Mouse (Mus musculus) midbrain, embryonic 10.5 days (tissue): Measurements from ENCODE around the gene Fank1. TPM values are rescaled to one million over a fixed set of nuclear protein-coding genes. Genes with fewer than 3 reads are reported as not detected.
"Not testable (repeated sequence)": the region's sequence is repeated elsewhere in the genome, so short reads cannot be mapped to it uniquely, and the experiment has no call there.

Experiments
- DNase-seq: peaks from one replicate; pipeline ENCODE4 v3.0.0-alpha.2; 2017; ENCODE audit warnings: low spot score
- H3K27ac ChIP-seq: fragments of 300-500 bp; sonication (generic); replicated peaks from 2 replicates; pipeline ENCODE4 v1.5.1; 2016; ENCODE audit warnings: mild to moderate bottlenecking
- H3K27me3 ChIP-seq: fragments of 300-500 bp; sonication (generic); 2 replicates; pipeline ENCODE4 v1.6.1; 2016; ENCODE audit warnings: low read depth, mild to moderate bottlenecking; ENCODE audit not compliant: poor library complexity, severe bottlenecking
- H3K36me3 ChIP-seq: fragments of 300-500 bp; sonication (generic); 2 replicates; pipeline ENCODE4 v1.6.1; 2016; ENCODE audit warnings: mild to moderate bottlenecking, moderate library complexity
- H3K4me1 ChIP-seq: fragments of 300-500 bp; sonication (generic); 2 replicates; pipeline ENCODE4 v1.6.1; 2016
- H3K4me3 ChIP-seq: fragments of 300-500 bp; sonication (generic); 2 replicates; pipeline ENCODE4 v1.5.1; 2016; ENCODE audit warnings: mild to moderate bottlenecking, moderate library complexity
- H3K9me3 ChIP-seq: fragments of 300-500 bp; sonication (generic); replicated peaks from 2 replicates; pipeline ENCODE4 v1.6.1; 2016; ENCODE audit warnings: mild to moderate bottlenecking
- WGBS: fragments of 180-500 bp; shearing (Covaris S2); methylation state at CpG from one replicate; pipeline ENCODE4 v1.1.7; 2016; 5-methylcytosine and 5-hydroxymethylcytosine counted together
- polyA plus RNA-seq: library from polyadenylated mRNA; unstranded; fragments of >200 nt; fragmentation: Nextera tagmentation; extraction: Ambion mirVana; gene quantifications from 2 replicates; pipeline ENCODE4 v1.2.1, GENCODE M21; 2016

Fank1 gene
- polyA plus RNA-seq, 1 experiment from 2014 or later: 1.4 TPM

- no peaks in the 10 kb centered on the region for H3K27me3 ChIP-seq
- H3K9me3 ChIP-seq: no peaks in the 10 kb centered on the region
- DNase-seq: no peak
- 88% methylated on average over 3 of the region's 3 CpGs for WGBS
- H3K4me3 ChIP-seq: no peak overlapping the region
- no peaks in the 10 kb centered on the region for H3K4me1 ChIP-seq
- H3K27ac ChIP-seq: no peak overlapping the region
- H3K36me3 ChIP-seq: no peaks in the 10 kb centered on the region
These were observed 81.8 kb downstream of the Fank1 start for GRCm38 (mm10) chr7:133858506-133858905.

DNA sequence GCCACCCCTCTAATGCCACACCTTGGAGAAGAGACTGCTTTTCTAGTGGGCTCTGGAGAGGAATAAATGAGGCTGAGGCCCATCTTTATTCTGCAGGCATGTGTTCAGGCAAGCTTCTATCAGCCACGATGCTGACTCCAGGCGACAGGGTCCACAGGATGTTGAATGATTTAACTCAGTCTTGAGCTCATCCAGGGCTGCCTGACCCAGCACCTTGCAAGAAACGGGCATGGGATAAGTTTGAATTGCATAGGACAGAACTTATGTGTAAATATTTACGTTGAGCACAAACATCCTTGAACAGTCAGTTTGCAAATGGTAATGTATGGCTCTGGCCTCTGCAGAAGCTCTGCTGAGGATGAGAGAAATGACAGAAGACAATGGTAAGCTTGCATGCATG lies 82.9 kb downstream of the Fank1 start:
- no peaks in the 10 kb centered on the region for H3K9me3 ChIP-seq
- H3K4me1 ChIP-seq: no peaks in the 10 kb centered on the region
- H3K4me3 ChIP-seq: no peak overlapping the region
- 81% methylated on average over 4 of the region's 4 CpGs for WGBS
- H3K36me3 ChIP-seq: no peaks in the 10 kb centered on the region
- H3K27ac ChIP-seq: no peak overlapping the region
- DNase-seq: no peak
- H3K27me3 ChIP-seq: no peaks in the 10 kb centered on the region

GRCm38 (mm10) chr7:133862233-133862632 lies 85.6 kb downstream of the Fank1 start:
- H3K27me3 ChIP-seq: no peaks in the 10 kb centered on the region
- H3K36me3 ChIP-seq: no peaks in the 10 kb centered on the region
- WGBS: 92% methylated on average over 6 of the region's 6 CpGs
- H3K4me1 ChIP-seq: no peaks in the 10 kb centered on the region
- no peak overlapping the region for H3K4me3 ChIP-seq
- no peak overlapping the region for H3K27ac ChIP-seq
- H3K9me3 ChIP-seq: no peaks in the 10 kb centered on the region
- DNase-seq: no peak

GRCm38 (mm10) chr7:133862723-133863122 lies 86.1 kb downstream of the Fank1 start:
- no peaks in the 10 kb centered on the region for H3K4me1 ChIP-seq
- no peaks in the 10 kb centered on the region for H3K36me3 ChIP-seq
- no peaks in the 10 kb centered on the region for H3K27me3 ChIP-seq
- DNase-seq: no peak
- WGBS: 88% methylated on average over 5 of the region's 5 CpGs
- no peak overlapping the region for H3K27ac ChIP-seq
- H3K4me3 ChIP-seq: no peak overlapping the region
- no peaks in the 10 kb centered on the region for H3K9me3 ChIP-seq

- Histone ChIP-seq H3K4me3 (no peak overlapping the region), H3K27me3 (no peaks in the 10 kb centered on the region), H3K36me3 (no peaks in the 10 kb centered on the region), H3K9me3 (no peaks in the 10 kb centered on the region), H3K27ac (no peak overlapping the region), H3K4me1 (no peaks in the 10 kb centered on the region)
- no peak for DNase-seq
- WGBS: 83% methylated on average over 3 of the region's 3 CpGs
These were observed 86.5 kb downstream of the Fank1 start for GRCm38 (mm10) chr7:133863151-133863550.

- H3K4me1 ChIP-seq: no peaks in the 10 kb centered on the region
- WGBS: 84% methylated on average over 4 of the region's 4 CpGs
- no peaks in the 10 kb centered on the region for H3K9me3 ChIP-seq
- no peak for DNase-seq
- no peaks in the 10 kb centered on the region for H3K27me3 ChIP-seq
- no peak overlapping the region for H3K27ac ChIP-seq
- H3K36me3 ChIP-seq: no peaks in the 10 kb centered on the region
- no peak overlapping the region for H3K4me3 ChIP-seq
These were observed 87.0 kb downstream of the Fank1 start for GRCm38 (mm10) chr7:133863684-133864083.

GRCm38 (mm10) chr7:133870265-133870664 lies 93.6 kb downstream of the Fank1 start:
- no peak overlapping the region for H3K27ac ChIP-seq
- DNase-seq: no peak
- no peaks in the 10 kb centered on the region for H3K27me3 ChIP-seq
- 91% methylated on average over 4 of the region's 4 CpGs for WGBS
- no peaks in the 10 kb centered on the region for H3K9me3 ChIP-seq
- H3K36me3 ChIP-seq: no peaks in the 10 kb centered on the region
- no peak overlapping the region for H3K4me3 ChIP-seq
- H3K4me1 ChIP-seq: no peaks in the 10 kb centered on the region

- H3K27ac ChIP-seq: no peak overlapping the region
- no peaks in the 10 kb centered on the region for H3K27me3 ChIP-seq
- no peaks in the 10 kb centered on the region for H3K9me3 ChIP-seq
- no peaks in the 10 kb centered on the region for H3K4me1 ChIP-seq
- H3K36me3 ChIP-seq: no peaks in the 10 kb centered on the region
- WGBS: 86% methylated on average over 5 of the region's 5 CpGs
- H3K4me3 ChIP-seq: no peak overlapping the region
- no peak for DNase-seq
These were observed 96.0 kb downstream of the Fank1 start for GRCm38 (mm10) chr7:133872701-133873100.

- Histone ChIP-seq H3K4me1 (no peaks in the 10 kb centered on the region), H3K4me3 (no peak overlapping the region), H3K36me3 (no peaks in the 10 kb centered on the region), H3K27ac (no peak overlapping the region), H3K27me3 (no peaks in the 10 kb centered on the region), H3K9me3 (no peaks in the 10 kb centered on the region)
- DNase-seq: no peak
- WGBS: 87% methylated on average over 3 of the region's 3 CpGs
These were observed 99.5 kb downstream of the Fank1 start for GRCm38 (mm10) chr7:133876139-133876538.

DNA sequence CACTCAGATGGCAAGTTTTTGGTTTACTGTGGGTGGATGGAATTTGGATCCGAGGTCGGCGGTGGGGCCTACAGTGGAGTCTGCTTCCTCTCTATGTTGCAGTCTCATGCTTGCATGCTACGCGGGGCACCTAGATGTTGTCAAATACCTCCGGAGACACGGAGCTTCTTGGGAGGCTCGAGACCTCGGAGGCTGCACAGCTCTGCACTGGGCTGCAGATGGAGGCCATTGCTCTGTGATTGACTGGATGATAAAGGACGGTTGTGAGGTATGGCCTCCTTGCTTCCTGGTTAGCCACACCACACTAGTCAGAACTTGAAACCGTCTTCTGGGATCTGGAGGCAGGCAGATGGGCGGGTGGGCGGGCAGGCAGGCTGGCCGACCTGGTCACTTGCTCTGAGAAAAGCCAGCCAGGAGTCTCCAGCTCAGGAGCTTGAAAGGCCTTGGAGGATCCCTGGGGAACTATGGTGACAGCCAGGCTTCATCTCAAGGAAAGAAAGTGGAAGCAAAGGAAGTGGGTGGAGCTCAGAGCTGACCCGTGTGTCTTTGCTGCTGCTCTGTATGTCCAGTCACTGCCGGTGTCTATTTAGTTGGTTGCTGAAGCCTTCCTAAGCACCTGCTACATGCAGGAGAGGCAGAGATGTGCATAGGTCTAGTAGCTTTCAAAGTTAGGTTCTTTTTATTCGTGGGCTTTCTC lies 100.1 kb downstream of the Fank1 start:
- 86% methylated on average over 17 of the region's 17 CpGs for whole genome bisulfite sequencing
- no peaks in the 10 kb centered on the region for H3K9me3 ChIP-seq

GRCm38 (mm10) chr7:133879761-133880160 lies 103.1 kb downstream of the Fank1 start:
- Histone ChIP-seq H3K27ac (no peak overlapping the region), H3K36me3 (no peaks in the 10 kb centered on the region)

More for the DNA sequence above, 100.1 kb downstream of the Fank1 start:
- Histone ChIP-seq H3K27me3 (no peaks in the 10 kb centered on the region), H3K4me3 (no peak overlapping the region), H3K4me1 (no peaks in the 10 kb centered on the region), H3K27ac (no peak overlapping the region), H3K36me3 (no peaks in the 10 kb centered on the region)
- DNase-seq: no peak

DNA sequence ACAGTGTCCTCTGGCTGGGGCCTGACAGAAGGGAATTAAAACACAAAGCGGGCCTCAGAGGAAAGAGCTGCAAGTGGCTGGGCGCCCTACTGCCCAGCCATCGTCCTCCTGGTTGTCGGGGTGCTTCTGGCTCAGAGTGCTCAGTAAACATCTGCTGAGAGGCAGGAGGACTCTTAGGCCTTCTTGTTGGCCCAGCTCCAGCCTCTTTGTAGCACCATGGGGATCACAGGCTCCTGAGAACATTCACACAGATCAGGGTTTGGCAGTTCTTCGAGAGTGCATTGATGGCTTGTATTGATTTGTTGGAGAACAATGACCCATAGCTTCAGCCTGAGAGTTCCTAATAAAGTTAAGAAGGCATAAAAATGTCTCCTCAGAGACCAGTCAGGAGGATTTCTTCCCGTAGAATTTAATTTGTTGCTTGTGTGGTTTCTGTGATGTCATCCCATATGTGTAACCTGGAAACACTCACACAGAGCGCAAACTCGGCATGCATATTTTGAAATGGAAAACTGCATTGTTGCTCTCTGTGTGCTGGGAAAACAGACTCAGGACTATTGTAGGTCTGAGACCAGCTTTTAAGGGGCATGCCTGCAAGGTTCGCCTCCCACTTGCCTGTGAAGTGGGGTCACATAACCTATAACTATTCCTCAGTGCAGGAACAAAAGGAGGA lies 108.2 kb downstream of the Fank1 start:
- not testable (repeated sequence) for H3K9me3 ChIP-seq, H3K36me3 ChIP-seq, DNase-seq, H3K4me1 ChIP-seq, H3K27me3 ChIP-seq, H3K27ac ChIP-seq, H3K4me3 ChIP-seq
- WGBS: 79% methylated on average over 5 of the region's 9 CpGs

More at GRCm38 (mm10) chr7:133879761-133880160, 103.1 kb downstream of the Fank1 start:
- H3K9me3 ChIP-seq: no peaks in the 10 kb centered on the region
- no peaks in the 10 kb centered on the region for H3K4me1 ChIP-seq
- no peak for DNase-seq
- 97% methylated on average over 8 of the region's 8 CpGs for WGBS
- no peaks in the 10 kb centered on the region for H3K27me3 ChIP-seq
- H3K4me3 ChIP-seq: no peak overlapping the region
